Comparison of ENCODE assay signal across 21 mouse cellular contexts in genomic region chr11:67098427-67098826, GRCm38 (mm10). TPM values are rescaled to one million over a fixed set of nuclear protein-coding genes. Genes with fewer than 3 reads are reported as not detected.
A peak's percentile ranks its signal among the peaks of the same experiment; 100 is the strongest.
DNase-seq lines count a peak whose midpoint lies in the region; ATAC-seq lines count a peak whose summit lies in the region.
"Had no signal": no experiment of that assay in that cellular context is flagged by ENCODE, and none has a peak within 500 bp of the region (broad histone marks: within the 10 kb centered on the region; RNA-seq: fewer than 3 reads in every experiment).

No protein-coding gene starts in this region.

- no peaks in the 10 kb centered on the region for H3K36me3 ChIP-seq in forebrain, embryonic 14.5 days (ENCODE audit: control insufficient read depth, insufficient read depth, low read length)
- no peaks in the 10 kb centered on the region for H3K36me3 ChIP-seq in forebrain, embryonic 13.5 days (ENCODE audit: poor library complexity, severe bottlenecking)
- H3K36me3 ChIP-seq in liver, embryonic 12.5 days: no peaks in the 10 kb centered on the region
- H3K36me3 ChIP-seq: embryonic facial prominence, embryonic 13.5 days; hindbrain, embryonic 10.5 days; limb, embryonic 13.5 days; liver, embryonic 15.5 days had no signal

- no peaks in the 10 kb centered on the region for H3K9me3 ChIP-seq in forebrain, embryonic 14.5 days (replicated peaks; ENCODE audit: control insufficient read depth, low read length)
- H3K9me3 ChIP-seq in forebrain, embryonic 13.5 days (replicated peaks): no peaks in the 10 kb centered on the region
- no peaks in the 10 kb centered on the region for H3K9me3 ChIP-seq in liver, embryonic 12.5 days (replicated peaks)
- H3K9me3 ChIP-seq: embryonic facial prominence, embryonic 13.5 days; hindbrain, embryonic 10.5 days; limb, embryonic 13.5 days; liver, embryonic 15.5 days had no signal

- H3K4me2 ChIP-seq in forebrain, embryonic 14.5 days (ENCODE audit: low read length): no peak overlapping the region
- H3K4me2 ChIP-seq in forebrain, embryonic 13.5 days: no peak overlapping the region
- no peak overlapping the region for H3K4me2 ChIP-seq in liver, embryonic 12.5 days
- H3K4me2 ChIP-seq: embryonic facial prominence, embryonic 13.5 days; limb, embryonic 13.5 days; liver, embryonic 15.5 days had no signal

- DNase-seq in forebrain, embryonic 14.5 days (ENCODE audit: low spot score): peak; percentile 29
- DNase-seq in frontal cortex, adult 2 months (ENCODE audit: extremely low spot score in 1 of 2, low spot score in 1 of 2): peak; percentile 61 to 71
- DNase-seq in layer of hippocampus, postnatal 36 days: peak; percentile 40
- DNase-seq in right cerebral cortex, adult 2 months (ENCODE audit: low spot score in 2 of 2): peak; percentile 48 to 60
- no peak for DNase-seq in Muller cell, postnatal 12 days (ENCODE audit: inconsistent ontology term)
- no peak for DNase-seq in heart, adult 18-20 months
- DNase-seq: adrenal gland, adult 8-10 months; cerebellum, adult 8-10 months; kidney, adult 2 months; kidney, postnatal 36 days; midbrain, embryonic 14.5 days had no signal

- H3K9ac ChIP-seq in forebrain, embryonic 14.5 days (ENCODE audit: low read length): no peak overlapping the region
- H3K9ac ChIP-seq in forebrain, embryonic 13.5 days: no peak overlapping the region
- no peak overlapping the region for H3K9ac ChIP-seq in liver, embryonic 12.5 days
- H3K9ac ChIP-seq: embryonic facial prominence, embryonic 13.5 days; limb, embryonic 13.5 days; liver, embryonic 15.5 days had no signal

- no peaks in the 10 kb centered on the region for H3K4me1 ChIP-seq in forebrain, embryonic 14.5 days (ENCODE audit: control insufficient read depth, insufficient read depth, low read length)
- no peaks in the 10 kb centered on the region for H3K4me1 ChIP-seq in forebrain, embryonic 13.5 days
- H3K4me1 ChIP-seq in liver, embryonic 12.5 days: no peaks in the 10 kb centered on the region
- H3K4me1 ChIP-seq: embryonic facial prominence, embryonic 13.5 days; hindbrain, embryonic 10.5 days; limb, embryonic 13.5 days; liver, embryonic 15.5 days had no signal

- ATAC-seq in forebrain, embryonic 14.5 days: no peak
- no peak for ATAC-seq in forebrain, embryonic 13.5 days
- ATAC-seq in liver, embryonic 12.5 days: no peak
- ATAC-seq: lung, postnatal 0 days had no signal

- 85% methylated on average over 11 of the region's 11 CpGs for WGBS in forebrain, embryonic 14.5 days
- WGBS in forebrain, embryonic 13.5 days: 85% methylated on average over 11 of the region's 11 CpGs
- 70% methylated on average over 11 of the region's 11 CpGs for WGBS in liver, embryonic 12.5 days (ENCODE audit: insufficient replicate concordance)

- H3K27ac ChIP-seq in forebrain, embryonic 14.5 days (ENCODE audit: low read depth, low read length): no peak overlapping the region
- no peak overlapping the region for H3K27ac ChIP-seq in forebrain, embryonic 13.5 days
- no peak overlapping the region for H3K27ac ChIP-seq in liver, embryonic 12.5 days
- H3K27ac ChIP-seq: embryonic facial prominence, embryonic 13.5 days; hindbrain, embryonic 10.5 days; limb, embryonic 13.5 days; liver, embryonic 15.5 days had no signal

- no peaks in the 10 kb centered on the region for H3K27me3 ChIP-seq in forebrain, embryonic 14.5 days (replicated peaks; ENCODE audit: control insufficient read depth, insufficient read depth, low read length)
- no peaks in the 10 kb centered on the region for H3K27me3 ChIP-seq in forebrain, embryonic 13.5 days
- peaks cover 22% of the 10 kb centered on the region for H3K27me3 ChIP-seq in liver, embryonic 12.5 days (replicated peaks)
- H3K27me3 ChIP-seq: embryonic facial prominence, embryonic 13.5 days had no signal

- H3K4me3 ChIP-seq in forebrain, embryonic 14.5 days (ENCODE audit: low read depth, low read length): no peak overlapping the region
- no peak overlapping the region for H3K4me3 ChIP-seq in forebrain, embryonic 13.5 days
- H3K4me3 ChIP-seq in liver, embryonic 12.5 days: no peak overlapping the region
- H3K4me3 ChIP-seq: embryonic facial prominence, embryonic 13.5 days; hindbrain, embryonic 10.5 days; limb, embryonic 13.5 days; liver, embryonic 15.5 days had no signal

RNA-seq across cellular contexts. Expression of gene Myh3, which starts 20.3 kb away (rescaled TPM):
- polyA plus RNA-seq in forebrain, embryonic 14.5 days (2014; fragmentation: Nextera tagmentation; extraction: Ambion mirVana): 0.04 and 0.06 TPM in 2 replicates
- 0.06 and 0.17 TPM in 2 replicates for polyA plus RNA-seq in forebrain, embryonic 13.5 days (2015; fragmentation: Nextera tagmentation; extraction: Ambion mirVana)
- 0.84 and 0.92 TPM in 2 replicates for polyA plus RNA-seq in frontal cortex, adult 2 months (2012; rRNA removed)
- total RNA-seq in layer of hippocampus, postnatal 36 days (2021): under 1 TPM; 0.55 to 0.76 TPM
- polyA plus RNA-seq in liver, embryonic 12.5 days (2016; fragmentation: Nextera tagmentation; extraction: Ambion mirVana): 0.58 and 1.4 TPM in 2 replicates
- under 1 TPM in 1 of 2 experiments, not detected in 1; 0.08 TPM for total RNA-seq in heart, adult 18-20 months (2021)
- total RNA-seq: megakaryocyte progenitor cell, adult 5-6 weeks; neutrophil, adult 5-6 weeks had no signal
- polyA plus RNA-seq: urinary bladder, adult 2 months had no signal

RNA-seq across cellular contexts. Expression of gene Sco1, which starts 46.0 kb away (rescaled TPM):
- polyA plus RNA-seq in forebrain, embryonic 14.5 days (2014; fragmentation: Nextera tagmentation; extraction: Ambion mirVana): 9.3 and 10.3 TPM in 2 replicates
- 14.2 and 14.4 TPM in 2 replicates for polyA plus RNA-seq in forebrain, embryonic 13.5 days (2015; fragmentation: Nextera tagmentation; extraction: Ambion mirVana)
- 6.2 and 7.4 TPM in 2 replicates for polyA plus RNA-seq in frontal cortex, adult 2 months (2012; rRNA removed)
- total RNA-seq in layer of hippocampus, postnatal 36 days (2021): 1 to 10 TPM; 9.4 to 9.9 TPM
- polyA plus RNA-seq in liver, embryonic 12.5 days (2016; fragmentation: Nextera tagmentation; extraction: Ambion mirVana): 12.8 and 13.4 TPM in 2 replicates
- 10 to 100 TPM; 21.5 to 22.6 TPM for total RNA-seq in heart, adult 18-20 months (2021)

RNA-seq across cellular contexts. Expression of gene Adprm, which starts 46.0 kb away (rescaled TPM):
- 35.4 and 38.8 TPM in 2 replicates for polyA plus RNA-seq in forebrain, embryonic 14.5 days (2014; fragmentation: Nextera tagmentation; extraction: Ambion mirVana)
- polyA plus RNA-seq in forebrain, embryonic 13.5 days (2015; fragmentation: Nextera tagmentation; extraction: Ambion mirVana): 34.8 and 37.2 TPM in 2 replicates
- 22.2 and 24.9 TPM in 2 replicates for polyA plus RNA-seq in frontal cortex, adult 2 months (2012; rRNA removed)
- total RNA-seq in layer of hippocampus, postnatal 36 days (2021): 10 to 100 TPM; 24.1 to 30.7 TPM
- 11.9 and 14.5 TPM in 2 replicates for polyA plus RNA-seq in liver, embryonic 12.5 days (2016; fragmentation: Nextera tagmentation; extraction: Ambion mirVana)
- 10 to 100 TPM; 12.0 to 12.4 TPM for total RNA-seq in heart, adult 18-20 months (2021)

Comparison
In these comparisons a context has a peak if more than half of its experiments do, and no peak if none do; other contexts are left out.
1. DNase-seq: peak in forebrain, embryonic 14.5 days (single experiment), frontal cortex, adult 2 months (2 of 2), layer of hippocampus, postnatal 36 days (2 of 2) and right cerebral cortex, adult 2 months (2 of 2); none in Muller cell, postnatal 12 days (single experiment) and heart, adult 18-20 months (0 of 2).